Mouse (Mus musculus): ENCODE results near the gene Tbx19.

GRCm38 (mm10) chr1:165205591-165205990 is 45.0 kb upstream of the Tbx19 start:
- TF ChIP-seq CTCF (IDR thresholded peaks at IDR 0.05; ENCODE audit: borderline replicate concordance, extremely low read depth, insufficient read depth, insufficient read length) (no peak), POLR2A (IDR thresholded peaks at IDR 0.05; ENCODE audit: borderline replicate concordance, extremely low read depth, insufficient read depth, insufficient read length, poor library complexity, severe bottlenecking) (no peak)

All from brain, embryonic 14.5 days (tissue).